Mouse (Mus musculus) kidney, adult 2 months (tissue): ENCODE measurements around the gene Stk39. TPM values are rescaled to one million over a fixed set of nuclear protein-coding genes. Genes with fewer than 3 reads are reported as not detected.

Experiments
- DNase-seq: peaks from one replicate; pipeline ENCODE4 v3.0.0; 2021
- H3K27ac ChIP-seq: fragments of 200-500 bp; 2 replicates; pipeline ENCODE4 v1.5.1; 2012; ENCODE audit warnings: low read depth, low read length, control low read depth, inconsistent platforms; ENCODE audit not compliant: insufficient read depth
- H3K27me3 ChIP-seq: fragments of 200-500 bp; replicated peaks from 2 replicates; pipeline ENCODE4 v1.6.1; 2012; ENCODE audit warnings: mild to moderate bottlenecking, moderate library complexity, low read length, inconsistent platforms; ENCODE audit not compliant: control insufficient read depth, insufficient read depth
- H3K36me3 ChIP-seq: fragments of 200-500 bp; 2 replicates; pipeline ENCODE4 v1.6.1; 2012; ENCODE audit warnings: mild to moderate bottlenecking, moderate library complexity, low read length, inconsistent platforms; ENCODE audit not compliant: control insufficient read depth, insufficient read depth
- H3K4me1 ChIP-seq: fragments of 200-500 bp; 2 replicates; pipeline ENCODE4 v1.6.1; 2011; ENCODE audit warnings: low read length; ENCODE audit not compliant: control insufficient read depth, insufficient read depth
- H3K4me3 ChIP-seq: fragments of 200-500 bp; 2 replicates; pipeline ENCODE4 v1.5.1; 2011; ENCODE audit warnings: mild to moderate bottlenecking, low read depth, low read length, control low read depth; ENCODE audit not compliant: insufficient read depth
- CTCF ChIP-seq: fragments of 200-500 bp; conservative IDR thresholded peaks from 2 replicates; pipeline ENCODE4 v1.5.1; 2011; ENCODE audit warnings: low read depth, mild to moderate bottlenecking, control low read depth, low read length, moderate library complexity, mixed read lengths; ENCODE audit not compliant: insufficient read depth, insufficient read length
- POLR2A ChIP-seq: fragments of 200-500 bp; IDR thresholded peaks from one replicate; pipeline ENCODE4 v1.6.1; 2011; ENCODE audit warnings: low read depth, low read length, control low read depth
- WGBS: fragments of 180-500 bp; shearing (Covaris S2); methylation state at CpG from one replicate; pipeline ENCODE4 v1.1.7; 2018; 5-methylcytosine and 5-hydroxymethylcytosine counted together
- polyA plus RNA-seq: library from polyadenylated mRNA; depleted of rRNA; stranded (reverse); fragments of >200 nt; gene quantifications from 2 replicates; pipeline ENCODE4 v1.2.3, GENCODE M21; 2012

Gene Stk39
- polyA plus RNA-seq, 1 experiment = 14.6 TPM

DNA sequence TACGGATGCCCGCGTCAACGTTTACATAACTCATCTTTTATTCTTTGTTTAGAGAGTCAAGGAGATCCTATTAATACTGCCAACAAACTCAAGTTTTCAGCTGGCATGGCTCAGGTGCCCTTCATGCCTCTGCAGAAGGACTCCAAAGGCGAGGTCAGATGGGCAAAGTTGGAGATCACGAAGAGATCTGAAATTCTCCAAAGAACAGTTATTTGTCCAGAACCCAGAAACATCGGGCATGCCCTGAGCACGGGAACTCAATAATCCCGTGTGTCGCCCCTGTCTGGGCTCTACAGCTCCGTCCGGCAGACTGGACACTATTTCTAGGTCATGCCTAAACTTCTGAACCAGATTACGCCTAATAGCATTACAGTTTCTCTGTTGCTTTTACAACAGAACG is 3.8 kb downstream of the Stk39 start:
- Histone ChIP-seq H3K27me3 (no peaks in the 10 kb centered on the region), H3K4me3 (no peak overlapping the region), H3K36me3 (no peaks in the 10 kb centered on the region), H3K27ac (no peak overlapping the region), H3K4me1 (peaks cover 8% of the 10 kb centered on the region; the same call in 1 of the 2 replicates)
- TF ChIP-seq CTCF = no peak
- no peak for TF ChIP-seq POLR2A
- no peak for DNase-seq
- 82% methylated on average over 14 of the region's 14 CpGs for WGBS

DNA sequence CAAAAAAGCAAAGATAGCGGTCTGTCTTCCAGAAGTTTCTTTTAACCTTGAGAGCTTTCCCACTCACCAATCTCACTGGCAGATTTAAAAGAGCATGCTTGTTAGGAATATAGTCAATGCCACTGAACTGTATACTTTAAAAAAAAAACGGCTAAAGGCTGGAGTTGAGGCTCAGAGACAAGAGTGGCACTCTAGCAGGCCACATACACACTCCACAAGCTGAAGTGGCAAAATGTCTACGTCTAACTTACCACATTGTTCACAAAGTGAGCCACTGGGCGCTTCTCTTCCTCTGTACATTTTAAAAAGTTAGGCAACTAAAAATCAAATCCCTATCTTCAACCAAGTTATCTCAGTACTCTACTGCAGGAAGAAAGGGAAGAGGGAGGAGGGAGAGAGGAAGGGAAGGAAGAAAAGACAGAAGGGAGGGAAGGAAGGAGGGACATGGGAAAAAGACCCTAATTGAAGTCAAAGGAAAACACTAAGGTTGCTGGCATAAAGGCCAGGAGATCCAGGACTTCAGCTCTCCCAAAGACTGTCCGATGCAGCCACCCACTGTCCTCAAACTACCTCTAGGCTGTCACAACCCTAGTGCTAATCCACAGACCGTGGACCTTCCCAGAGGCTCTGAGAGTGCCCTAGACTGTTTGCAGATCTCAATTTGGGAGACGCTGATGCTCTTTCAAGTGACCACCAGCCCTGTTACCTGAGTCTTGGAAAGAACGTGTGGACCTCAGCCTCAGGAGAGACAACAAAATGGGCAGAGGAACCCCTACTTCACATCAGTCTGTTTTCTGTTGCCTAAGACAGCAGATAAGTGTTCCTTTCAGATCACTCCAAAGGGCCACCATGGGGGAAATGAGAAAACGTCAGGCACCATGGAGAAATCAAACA is 4.7 kb downstream of the Stk39 start:
- H3K4me1 ChIP-seq = peaks cover 6% of the 10 kb centered on the region; the same call in 1 of the 2 replicates
- no peaks in the 10 kb centered on the region for H3K27me3 ChIP-seq
- H3K36me3 ChIP-seq = no peaks in the 10 kb centered on the region
- H3K4me3 ChIP-seq = no peak overlapping the region
- no peak for DNase-seq
- 85% methylated on average over 9 of the region's 9 CpGs for WGBS
- TF ChIP-seq CTCF (no peak), POLR2A (no peak)
- 0 out of 2 replicates have a peak overlapping the region, but pooled peaks have one; percentile 1 for H3K27ac ChIP-seq

DNA sequence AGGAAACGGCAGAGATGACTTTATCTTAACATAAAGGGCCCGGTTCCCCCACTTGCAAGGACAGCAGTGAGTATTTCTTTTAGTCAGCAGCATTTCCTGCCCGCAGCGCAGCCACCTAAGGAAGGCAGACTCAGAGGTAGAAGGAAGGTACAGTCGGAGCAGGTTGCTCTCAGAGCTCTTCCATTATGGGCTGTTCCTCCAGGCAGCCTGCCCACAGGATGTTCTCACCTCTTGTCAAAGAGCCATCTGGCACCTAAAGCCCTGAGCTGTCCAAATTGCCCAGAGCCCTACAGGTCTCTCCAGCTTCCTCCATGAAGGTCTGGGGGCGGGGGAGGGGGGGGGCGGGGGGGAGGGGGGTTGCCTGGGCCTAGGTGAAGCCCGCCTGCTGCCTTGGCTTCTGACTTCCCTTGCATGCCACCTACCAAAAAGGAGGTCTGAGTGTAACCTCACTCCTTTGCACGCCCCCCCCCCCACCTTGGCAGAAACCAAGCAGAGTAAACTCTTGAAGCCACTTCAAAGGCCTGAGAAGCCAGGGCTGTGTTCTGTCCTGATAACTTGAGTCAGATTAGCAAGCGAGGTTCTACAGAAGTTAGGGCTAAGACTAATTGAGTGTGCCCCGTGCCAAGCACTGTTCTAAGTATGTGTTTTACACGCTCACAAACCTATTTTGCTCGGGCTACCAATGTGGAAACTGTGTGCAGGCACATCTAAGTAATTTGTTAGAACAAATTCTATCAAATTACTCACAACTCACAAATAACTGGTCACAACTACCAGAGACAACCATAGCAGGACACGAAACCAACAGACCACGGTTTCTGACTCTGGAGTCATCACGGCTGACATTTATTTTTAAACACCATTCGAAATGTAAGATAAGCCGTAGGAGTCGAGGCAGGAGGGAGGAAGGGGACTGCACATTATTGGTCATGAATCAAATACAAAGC is 5.7 kb downstream of the Stk39 start:
- TF ChIP-seq CTCF = no peak
- no peak for TF ChIP-seq POLR2A
- no peak overlapping the region for H3K4me3 ChIP-seq
- H3K27ac ChIP-seq = no peak overlapping the region

DNA sequence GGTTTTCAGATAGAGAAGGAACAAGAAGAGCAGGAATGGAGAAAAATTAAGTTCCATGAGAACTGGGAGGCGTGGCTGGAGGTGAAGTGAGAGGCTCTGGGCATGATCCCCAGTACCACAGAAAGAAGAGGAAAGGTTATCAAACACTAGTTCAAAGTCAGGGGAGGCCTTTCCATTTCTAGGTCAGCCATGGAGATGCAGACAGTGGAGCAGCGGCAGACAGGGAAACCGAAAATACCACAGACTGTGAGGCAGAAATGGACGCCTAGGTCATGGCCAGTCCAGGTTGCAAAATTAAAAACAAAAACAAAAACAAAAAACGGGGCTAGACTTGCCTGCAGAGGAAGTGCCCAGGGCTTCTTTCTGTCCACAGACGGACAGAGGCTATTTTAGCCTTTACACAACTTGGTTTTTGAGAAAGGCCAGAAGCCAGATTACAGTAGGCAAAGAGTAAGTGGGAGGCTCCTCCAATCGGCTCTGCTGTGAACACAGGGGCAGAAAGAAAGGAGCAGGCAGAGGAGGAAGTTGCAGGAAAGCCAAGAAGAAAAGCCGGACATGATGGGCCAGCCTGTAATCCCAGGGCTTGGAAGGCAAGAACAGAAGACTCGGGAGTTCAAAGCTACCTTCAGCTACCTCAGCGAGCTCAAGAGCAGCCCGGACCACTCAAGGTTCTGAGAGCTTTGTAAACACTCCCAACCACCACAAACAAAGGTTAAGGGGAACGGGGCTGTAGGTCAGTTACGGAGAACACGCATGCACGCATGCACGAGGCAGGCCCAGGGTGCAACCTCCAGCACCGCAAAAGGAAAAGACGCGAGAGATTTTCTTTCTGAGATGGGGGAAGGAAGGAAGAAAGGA is 6.6 kb downstream of the Stk39 start:
- no peak for DNase-seq
- H3K27me3 ChIP-seq = no peaks in the 10 kb centered on the region
- H3K4me1 ChIP-seq = peaks cover 4% of the 10 kb centered on the region; the same call in 1 of the 2 replicates
- H3K27ac ChIP-seq = no peak overlapping the region
- H3K36me3 ChIP-seq = no peaks in the 10 kb centered on the region
- TF ChIP-seq POLR2A (no peak), CTCF (no peak)
- 74% methylated on average over 19 of the region's 19 CpGs for WGBS
- no peak overlapping the region for H3K4me3 ChIP-seq

More for the DNA sequence above, 5.7 kb downstream of the Stk39 start:
- 72% methylated on average over 17 of the region's 19 CpGs for WGBS
- Histone ChIP-seq H3K36me3 (no peaks in the 10 kb centered on the region), H3K27me3 (no peaks in the 10 kb centered on the region), H3K4me1 (peaks cover 6% of the 10 kb centered on the region; the same call in 1 of the 2 replicates)
- peak; percentile 41 for DNase-seq

DNA sequence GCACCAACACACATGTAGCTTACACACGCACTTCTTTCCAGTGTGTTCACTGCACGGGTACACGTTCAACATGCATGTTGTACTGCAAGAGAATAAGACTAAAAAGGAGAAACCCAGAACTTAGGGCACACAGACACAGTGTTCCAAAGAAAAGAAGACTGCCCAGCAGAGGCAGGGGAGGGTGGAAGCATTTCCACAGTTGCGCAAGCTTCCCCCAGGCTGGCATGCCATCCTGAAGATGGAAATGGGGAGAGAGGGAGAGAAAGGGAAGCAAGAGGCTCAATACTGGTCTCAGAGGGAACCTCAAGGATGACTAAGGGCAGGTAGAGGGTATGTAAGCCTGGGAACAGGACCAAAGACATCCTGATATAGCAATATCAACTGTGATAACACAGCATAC is 7.6 kb downstream of the Stk39 start:
- Histone ChIP-seq H3K36me3 (no peaks in the 10 kb centered on the region), H3K27ac (no peak overlapping the region), H3K4me3 (no peak overlapping the region), H3K4me1 (0 out of 2 replicates have a peak, but pooled peaks cover 3% of the 10 kb centered on the region), H3K27me3 (no peaks in the 10 kb centered on the region)
- TF ChIP-seq POLR2A = no peak
- WGBS = 97% methylated on average over 4 of the region's 4 CpGs
- no peak for DNase-seq

DNA sequence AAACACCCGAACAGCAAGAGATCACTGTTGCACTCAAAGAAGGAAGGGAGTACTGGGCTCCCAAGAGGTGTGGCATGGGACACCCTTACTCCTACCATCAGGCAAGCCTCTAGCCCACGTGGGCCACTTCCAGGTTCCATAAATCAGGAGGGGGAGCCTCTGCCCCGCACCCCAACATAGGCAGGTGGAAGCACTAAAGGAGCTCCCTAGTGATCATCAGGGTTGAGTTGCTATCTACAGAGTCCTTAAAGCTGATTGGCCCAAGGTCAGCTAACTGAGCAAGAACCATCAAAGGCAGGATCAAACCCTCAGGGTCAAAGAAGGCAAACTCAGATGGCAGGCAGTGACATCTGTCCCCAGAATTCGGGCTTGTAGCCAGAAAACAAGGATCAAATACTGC is 8.3 kb downstream of the Stk39 start:
- 0 out of 2 replicates have a peak, but pooled peaks cover 3% of the 10 kb centered on the region for H3K4me1 ChIP-seq
- no peak overlapping the region for H3K4me3 ChIP-seq
- H3K27me3 ChIP-seq = no peaks in the 10 kb centered on the region
- H3K36me3 ChIP-seq = no peaks in the 10 kb centered on the region
- DNase-seq = no peak
- TF ChIP-seq POLR2A (no peak), CTCF (no peak)
- 56% methylated on average over 4 of the region's 4 CpGs for WGBS
- H3K27ac ChIP-seq = no peak overlapping the region
